Mouse (Mus musculus): ENCODE data around the gene Ptdss2. TPM values are rescaled to one million over a fixed set of nuclear protein-coding genes. Genes with fewer than 3 reads are reported as not detected.

The Ptdss2 gene
- total RNA-seq, 2 experiments from 2014 or later: 15.5 to 21.9 TPM

DNA sequence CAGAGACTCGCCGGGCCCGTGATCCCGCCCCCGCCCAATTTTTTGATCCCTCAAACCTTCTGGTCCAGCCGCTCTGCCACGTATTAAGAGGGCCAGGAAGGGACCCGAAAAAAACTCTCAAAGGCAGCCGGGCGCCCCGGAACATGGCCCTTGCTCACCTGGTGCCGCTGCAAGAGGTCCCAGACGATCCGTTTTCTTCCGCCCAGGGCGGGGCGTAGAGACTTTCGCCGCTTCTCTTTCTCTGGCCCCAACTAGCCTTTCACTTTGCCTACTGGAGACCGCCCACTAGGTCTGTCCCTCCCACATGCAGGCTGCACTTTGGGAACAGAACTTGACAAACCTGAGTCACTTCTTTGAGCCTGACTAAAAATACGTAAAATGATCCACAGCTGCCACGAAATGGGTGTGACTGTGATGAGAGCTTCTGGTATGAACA lies 46.4 kb downstream of the Ptdss2 start:
- intact Hi-C loops (cut with DNase I; ENCODE audit: low total_unique reads): no loop called here
- DNase-seq: peak; percentile 65

DNA sequence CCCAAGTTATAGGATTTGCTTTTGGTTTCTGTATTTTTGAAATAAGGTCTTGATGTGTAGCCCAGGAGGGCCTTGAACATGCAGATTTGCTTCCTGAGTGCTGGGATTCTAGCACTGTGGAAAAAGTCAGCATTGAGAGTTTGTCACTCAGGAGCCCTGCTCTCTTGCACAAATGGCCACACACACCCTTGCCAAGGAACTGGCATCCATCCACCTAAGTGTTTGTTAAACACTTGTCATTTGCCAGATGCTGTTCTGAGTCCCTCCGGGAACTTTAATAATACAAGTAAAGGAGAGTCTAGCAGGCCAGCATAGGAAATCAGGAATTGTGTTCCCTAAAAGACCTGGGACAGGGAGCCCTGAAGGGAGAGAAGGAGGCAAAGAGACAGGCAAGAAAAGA lies 47.1 kb downstream of the Ptdss2 start:
- no peak for DNase-seq
- intact Hi-C loops (cut with DNase I; ENCODE audit: low total_unique reads): no loop called here

DNA sequence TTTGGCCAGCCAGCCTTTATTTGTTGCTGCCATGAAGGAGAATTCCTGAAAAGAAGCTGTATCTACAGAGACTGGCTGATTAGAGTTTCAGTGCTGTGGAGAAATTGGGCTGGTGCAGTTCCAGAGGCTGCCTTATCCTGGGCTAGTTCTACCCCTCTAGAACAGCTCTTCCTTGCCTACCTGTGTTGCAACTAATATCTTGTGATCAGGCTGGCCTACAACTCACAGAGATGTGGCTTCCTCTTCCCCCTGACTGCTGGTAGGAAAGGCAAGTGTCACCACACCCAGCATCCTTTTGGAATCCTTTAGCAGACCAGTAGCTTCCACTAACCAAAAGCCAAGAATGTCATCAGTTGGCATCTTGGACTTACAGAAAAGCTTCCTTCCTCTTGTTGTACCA lies 47.7 kb downstream of the Ptdss2 start:
- DNase-seq: no peak
- intact Hi-C loops (cut with DNase I; ENCODE audit: low total_unique reads): no loop called here

DNA sequence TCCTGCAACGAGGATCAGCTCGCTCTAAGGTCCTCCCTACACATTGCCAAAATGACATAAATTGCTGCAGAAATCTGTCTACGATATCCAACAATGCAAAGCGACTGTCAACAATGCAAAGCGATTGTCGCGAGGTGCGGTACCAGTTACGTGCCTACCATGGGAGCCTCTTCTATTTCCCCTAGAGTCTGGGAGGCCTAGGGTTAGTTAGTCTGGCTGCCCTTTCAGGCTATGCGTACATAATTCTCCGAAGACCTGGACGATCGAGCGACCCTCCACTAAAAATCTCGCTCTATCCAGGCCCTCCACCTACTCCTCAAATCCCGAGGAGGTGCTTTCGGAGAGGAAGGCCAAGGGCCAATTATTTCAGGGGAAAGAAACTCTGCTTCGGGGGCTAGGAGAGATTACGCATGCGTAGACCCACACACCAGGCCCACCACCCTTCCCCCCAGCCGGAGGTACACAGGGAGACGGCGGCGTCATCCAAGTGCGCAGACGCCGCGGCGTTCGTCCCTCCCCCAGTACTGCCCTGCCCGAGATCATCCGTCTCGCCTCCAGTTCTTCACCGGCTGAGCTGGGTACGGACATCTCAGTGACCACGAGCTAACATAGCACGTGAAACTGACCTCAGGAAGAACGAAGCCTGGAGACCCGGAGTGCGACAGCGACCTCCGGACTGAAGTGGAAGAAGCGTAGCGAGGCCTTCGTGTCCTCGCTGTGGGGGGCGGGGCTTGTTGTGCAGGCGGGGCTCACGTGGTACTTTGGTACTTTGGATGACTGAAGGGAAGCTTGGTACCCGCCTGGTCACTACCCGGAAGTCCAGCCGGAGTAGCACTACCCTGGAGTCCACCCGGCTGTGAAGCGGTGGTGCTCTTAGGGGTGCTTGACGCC lies 50.2 kb downstream of the Ptdss2 start, which contains the start of gene Rnh1:
TSS of gene Rnh1 (minus strand) at position 742 of the 891 bp plus-strand sequence.
- intact Hi-C loops (cut with DNase I; ENCODE audit: low total_unique reads): no loop called here
- DNase-seq: peak; percentile 90

DNA sequence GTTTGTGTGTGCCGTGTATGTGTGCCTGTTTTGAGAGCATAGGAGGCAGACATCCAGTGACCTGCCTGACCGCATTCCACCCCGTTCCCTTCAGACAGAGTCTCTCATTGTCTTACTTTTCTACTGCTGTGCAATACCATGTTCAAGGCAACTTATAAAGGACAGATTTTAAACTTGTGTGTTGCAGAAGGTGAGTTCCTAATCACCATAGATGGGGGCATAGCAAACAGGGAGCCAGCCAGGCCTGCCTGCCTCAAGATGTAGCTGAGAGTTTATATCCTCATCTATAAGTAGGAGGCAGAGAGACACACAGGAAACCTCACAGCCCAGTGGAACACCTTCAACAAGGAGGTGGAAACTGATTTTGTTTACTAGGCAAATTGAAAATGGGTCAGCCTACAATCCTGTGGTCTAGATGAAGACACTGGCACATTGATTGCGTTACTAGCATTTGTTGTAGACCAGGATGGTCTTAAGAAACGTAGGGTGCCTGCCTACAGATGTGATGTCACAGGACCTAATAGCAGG lies 51.2 kb downstream of the Ptdss2 start:
- DNase-seq: no peak
- intact Hi-C loops (cut with DNase I; ENCODE audit: low total_unique reads): no loop called here

DNA sequence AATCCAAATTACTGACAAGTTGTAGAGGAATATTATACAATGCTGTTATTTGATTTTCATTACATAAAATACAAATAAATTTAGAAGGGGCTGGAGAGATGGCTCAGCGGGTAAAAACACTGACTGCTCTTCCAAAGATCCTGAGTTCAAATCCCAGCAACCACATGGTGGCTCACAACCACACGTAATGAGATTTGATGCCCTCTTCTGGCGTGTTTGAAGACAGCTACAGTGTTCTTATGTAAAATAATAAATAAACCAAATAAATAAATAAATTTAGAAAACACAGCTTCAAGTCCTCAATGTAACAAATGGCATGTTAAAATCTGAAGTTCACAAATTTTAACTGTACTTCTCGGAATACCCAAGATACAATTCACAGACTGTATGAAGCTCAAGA lies 52.9 kb downstream of the Ptdss2 start:
- no peak for DNase-seq
- intact Hi-C loops (cut with DNase I; ENCODE audit: low total_unique reads): no loop called here

DNA sequence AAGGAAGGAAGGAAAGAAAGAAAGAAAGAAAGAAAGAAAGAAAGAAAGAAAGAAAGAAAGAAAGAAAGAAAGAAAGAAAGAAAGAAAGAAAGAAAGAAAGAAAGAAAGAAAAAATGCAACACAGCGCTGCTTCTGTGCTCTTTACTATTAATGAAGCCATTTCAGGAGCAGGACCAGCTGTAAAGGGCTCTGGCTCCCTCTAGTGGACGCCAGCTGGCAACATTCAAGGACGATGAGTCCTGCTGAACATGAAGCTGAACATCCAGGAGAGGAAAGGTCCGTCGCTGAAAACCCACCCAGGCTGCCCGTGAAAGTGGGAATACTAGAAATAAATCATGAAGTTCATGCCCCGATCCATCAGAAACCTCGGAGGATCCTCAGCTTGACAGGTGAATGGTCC lies 54.0 kb downstream of the Ptdss2 start:
- intact Hi-C loops (cut with DNase I; ENCODE audit: low total_unique reads): loop anchor here (2.0 kb wide), 1 partner anchor 83 kb away; no protein-coding TSS in a partner anchor
- DNase-seq: peak; percentile 86

DNA sequence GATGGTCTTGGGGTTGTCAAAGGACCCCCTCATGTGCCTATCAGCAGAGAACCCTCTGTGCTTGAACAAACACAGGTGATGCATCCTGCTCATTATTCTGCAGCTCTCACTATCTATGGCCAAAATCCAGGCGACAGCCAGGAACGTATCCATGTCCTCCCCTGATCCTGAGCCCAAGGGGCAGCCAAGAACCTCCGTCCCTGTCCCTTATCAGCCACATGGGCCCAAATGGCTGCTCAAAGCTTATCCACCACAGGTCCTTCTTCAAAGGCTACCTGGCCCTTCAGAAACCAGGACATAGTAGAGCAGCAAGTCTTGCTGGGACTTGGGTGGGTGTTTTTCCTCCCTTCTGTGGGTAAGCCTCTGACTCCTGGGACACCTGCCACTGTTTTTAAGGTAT lies 66.0 kb downstream of the Ptdss2 start:
- intact Hi-C loops (cut with DNase I; ENCODE audit: low total_unique reads): no loop called here
- no peak for DNase-seq

DNA sequence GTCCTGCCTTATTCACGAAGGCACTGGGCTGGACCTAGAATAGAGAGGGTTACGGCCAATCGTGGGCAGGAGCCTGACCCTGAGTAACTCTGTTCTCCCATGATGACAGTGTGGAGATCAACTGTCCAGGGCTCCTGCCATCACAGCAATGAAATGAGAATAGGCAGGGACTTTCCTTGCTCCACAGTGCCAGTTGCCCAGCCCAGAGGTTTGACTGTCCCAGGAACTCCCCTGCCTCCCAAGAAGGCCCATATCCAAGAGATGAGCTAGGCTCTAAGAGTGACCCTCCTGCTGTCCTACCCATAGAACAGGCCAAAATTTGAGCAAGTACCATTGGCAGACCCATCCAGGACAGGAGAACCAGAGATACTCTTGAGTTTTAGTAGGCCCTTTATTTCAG lies 66.6 kb downstream of the Ptdss2 start:
- DNase-seq: no peak
- intact Hi-C loops (cut with DNase I; ENCODE audit: low total_unique reads): no loop called here

DNA sequence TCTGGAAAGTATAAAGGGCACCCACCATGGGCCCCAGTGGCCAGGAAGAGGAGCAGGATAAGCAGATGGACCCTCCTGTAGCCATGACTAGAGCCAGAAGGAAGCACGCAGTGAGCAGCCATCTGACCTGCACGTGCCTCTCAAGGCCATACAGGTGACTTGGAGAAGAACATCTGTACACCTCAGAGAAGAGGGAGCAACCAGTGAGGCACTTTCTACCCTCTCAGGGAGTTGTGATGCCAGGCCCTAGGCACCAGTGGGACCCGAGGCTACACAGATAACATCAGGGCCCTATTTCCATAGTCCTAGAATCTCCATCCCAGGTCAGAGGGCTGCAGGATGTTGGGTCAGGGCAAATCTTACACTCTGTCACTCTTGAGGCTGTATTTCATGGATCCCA lies 68.0 kb downstream of the Ptdss2 start:
- intact Hi-C loops (cut with DNase I; ENCODE audit: low total_unique reads): no loop called here
- no peak for DNase-seq

DNA sequence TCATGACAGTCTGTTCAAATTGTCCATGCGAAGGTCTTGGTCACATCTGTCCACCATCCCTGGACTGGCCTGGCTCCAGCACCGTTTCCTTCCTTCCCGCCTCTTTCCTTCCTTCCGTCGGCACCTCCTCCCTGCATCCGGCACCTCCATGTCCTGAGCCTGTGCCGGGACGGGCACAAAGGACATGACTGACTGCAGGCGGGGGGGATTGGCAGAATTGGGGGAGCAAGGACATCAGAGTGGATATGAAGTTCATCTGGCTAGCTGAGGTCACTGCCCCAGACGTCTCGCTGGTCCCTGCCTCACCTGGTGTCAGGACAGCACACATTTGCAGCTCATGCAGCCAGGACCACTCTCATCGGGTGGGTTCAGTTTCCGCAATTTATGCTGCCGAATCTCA lies 68.9 kb downstream of the Ptdss2 start:
- intact Hi-C loops (cut with DNase I; ENCODE audit: low total_unique reads): no loop called here
- DNase-seq: no peak

DNA sequence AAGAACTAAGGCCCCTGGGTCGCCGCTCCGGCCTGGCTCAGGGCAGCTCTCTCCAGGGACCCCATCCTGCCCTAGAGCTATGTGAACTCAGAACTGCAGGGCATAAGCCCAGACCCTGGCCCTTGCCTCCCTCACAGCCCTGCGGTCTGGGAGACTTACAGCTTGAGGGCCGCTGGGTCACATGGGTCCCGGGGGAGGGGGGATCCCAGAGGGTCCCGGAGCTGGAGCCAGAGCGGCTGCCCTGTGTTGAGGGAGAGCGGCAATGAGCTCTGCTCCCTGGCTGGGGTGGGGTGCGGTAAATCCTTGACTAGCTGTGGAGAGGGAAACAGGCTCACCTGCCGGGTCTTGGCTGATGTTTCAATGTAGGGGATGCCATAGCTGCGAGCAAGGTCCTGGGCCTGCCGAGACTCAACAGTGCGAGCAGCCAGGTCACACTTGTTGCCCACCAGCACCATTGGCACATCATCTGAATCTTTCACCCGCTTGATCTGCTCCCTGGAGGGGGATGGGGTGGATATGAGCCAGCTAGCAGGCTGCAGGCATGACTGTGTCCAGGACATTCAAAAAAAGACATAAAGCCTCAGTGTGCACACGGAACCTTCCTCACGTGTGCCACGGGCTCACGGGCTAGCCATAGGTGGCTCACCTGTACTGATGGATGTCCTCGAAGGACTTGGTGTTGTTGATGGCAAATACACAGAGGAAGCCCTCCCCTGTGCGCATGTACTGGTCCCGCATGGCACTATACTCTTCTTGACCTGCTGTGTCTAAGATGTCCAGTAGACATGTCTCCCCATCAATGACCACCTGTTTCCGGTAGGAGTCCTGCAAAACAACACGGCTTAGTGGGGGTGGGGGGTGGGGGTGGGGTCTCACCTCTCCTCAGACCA lies 69.9 kb downstream of the Ptdss2 start:
- intact Hi-C loops (cut with DNase I; ENCODE audit: low total_unique reads): no loop called here
- peak; percentile 19 for DNase-seq

DNA sequence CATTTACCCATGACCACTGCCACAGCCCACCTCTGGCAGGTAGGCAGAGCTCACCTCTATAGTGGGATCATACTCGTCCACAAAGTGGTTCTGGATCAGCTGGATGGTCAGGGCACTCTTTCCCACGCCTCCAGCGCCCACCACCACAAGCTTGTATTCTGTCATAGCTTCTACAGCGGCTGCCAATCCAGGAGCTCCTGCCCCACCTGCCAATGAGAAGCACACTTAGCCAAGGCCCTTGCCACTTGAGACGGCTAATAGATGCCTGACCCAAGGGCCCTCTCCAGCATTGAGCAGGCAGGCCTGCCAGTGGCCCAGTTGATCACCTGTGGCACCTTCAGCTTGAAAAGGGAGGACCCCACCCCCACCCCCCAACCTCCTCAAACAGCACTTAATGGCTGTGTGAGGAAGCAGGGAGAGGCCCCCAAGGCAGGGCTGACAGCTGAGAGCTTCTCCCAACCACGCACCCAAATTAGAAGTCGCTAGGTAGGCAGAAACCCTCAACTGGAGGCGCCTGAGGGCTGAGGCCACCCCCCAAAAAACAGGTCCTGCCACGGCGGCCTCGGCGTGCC lies 70.7 kb downstream of the Ptdss2 start:
- intact Hi-C loops (cut with DNase I; ENCODE audit: low total_unique reads): no loop called here
- no peak for DNase-seq

DNA sequence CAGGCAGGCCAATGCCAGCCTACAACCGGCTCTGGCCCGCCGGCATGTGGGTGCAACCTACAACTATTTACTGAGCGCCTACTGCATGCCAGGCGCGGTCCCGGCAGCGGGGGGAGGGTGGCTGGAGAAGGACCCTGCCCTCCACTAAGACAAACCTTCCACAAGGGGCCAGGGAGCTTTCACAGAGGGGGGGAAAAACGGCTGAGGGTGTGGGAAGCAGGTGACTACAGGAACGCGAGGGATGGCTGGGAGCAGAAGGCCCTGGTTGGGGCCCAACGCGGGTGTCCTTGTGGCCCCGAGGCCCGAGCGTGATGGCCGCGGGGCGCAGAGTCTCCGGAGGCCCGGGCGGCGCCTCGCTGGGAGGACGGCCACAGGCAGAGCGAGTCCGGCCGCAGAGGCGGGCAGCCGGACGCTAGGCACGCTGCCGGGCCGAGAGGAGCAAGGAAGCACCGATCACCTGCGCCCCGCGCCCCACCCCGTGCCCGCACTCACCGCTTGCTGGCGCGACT lies 71.2 kb downstream of the Ptdss2 start:
- intact Hi-C loops (cut with DNase I; ENCODE audit: low total_unique reads): no loop called here
- DNase-seq: peak; percentile 50

DNA sequence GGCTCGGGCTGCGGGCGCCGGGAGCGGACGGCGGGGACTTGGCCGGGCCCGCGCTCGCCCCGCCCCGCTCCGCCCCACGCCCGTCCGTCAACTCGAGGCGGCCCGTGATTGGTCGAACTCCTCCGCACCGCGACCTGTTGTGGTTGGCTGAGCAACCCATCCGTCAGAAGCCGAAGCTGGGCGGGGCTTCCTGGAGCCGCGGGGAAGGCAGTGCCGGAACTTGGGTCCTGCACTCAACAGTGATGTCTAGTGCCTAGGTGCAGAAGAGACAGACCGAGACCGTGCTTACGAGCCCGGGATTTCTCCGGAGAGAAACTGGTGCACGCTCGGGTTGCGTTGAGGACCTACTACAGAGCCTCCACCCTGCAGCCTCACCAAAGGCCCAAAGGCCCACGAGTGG lies 71.8 kb downstream of the Ptdss2 start, which contains the start of the genes Hras and Lrrc56:
TSS of gene Hras (minus strand) at position 58 of the 400 bp plus-strand sequence.
TSS of gene Lrrc56 (plus strand) at position 210 of the 400 bp plus-strand sequence.
- intact Hi-C loops (cut with DNase I; ENCODE audit: low total_unique reads): no loop called here
- peak; percentile 98 for DNase-seq

DNA sequence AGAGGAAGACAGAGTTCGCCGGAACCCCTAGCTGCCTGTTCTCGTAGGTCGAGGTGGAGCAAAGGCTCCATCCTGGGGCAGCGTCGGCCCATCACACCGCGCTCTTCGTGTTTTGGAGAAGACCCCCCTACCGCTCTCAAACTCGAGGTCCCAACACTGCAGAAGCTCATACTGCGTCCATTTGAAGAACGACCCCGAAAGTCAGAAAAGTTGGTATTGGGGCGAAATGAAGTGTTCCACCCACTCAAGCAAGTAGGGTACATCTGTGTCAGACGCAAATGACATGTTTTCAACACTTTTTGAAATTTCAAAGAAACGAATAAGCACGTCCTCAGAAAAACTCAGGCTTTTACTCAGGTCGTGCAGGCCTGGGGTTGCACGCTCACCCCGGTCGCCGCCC lies 72.2 kb downstream of the Ptdss2 start:
- no peak for DNase-seq
- intact Hi-C loops (cut with DNase I; ENCODE audit: low total_unique reads): no loop called here

DNA sequence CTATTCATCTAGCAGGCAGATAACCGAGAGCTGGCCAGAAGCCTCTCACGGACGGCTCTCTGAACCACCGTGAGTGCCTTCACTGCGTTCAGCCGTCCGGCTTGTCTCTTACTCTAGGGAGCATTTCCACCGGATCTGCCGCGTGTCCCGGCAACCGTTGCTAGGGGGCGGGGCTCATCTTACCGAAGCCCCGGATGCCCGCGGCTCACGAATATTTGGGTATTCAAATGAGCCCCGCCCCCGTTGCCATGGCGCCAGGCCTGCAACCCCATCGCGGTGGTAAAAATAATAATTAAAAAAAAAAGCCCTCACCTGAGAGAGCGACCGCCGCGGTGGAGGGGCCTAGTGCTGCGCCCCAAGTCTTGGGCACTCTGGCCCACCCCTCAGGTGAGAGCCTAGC lies 72.6 kb downstream of the Ptdss2 start:
- intact Hi-C loops (cut with DNase I; ENCODE audit: low total_unique reads): no loop called here
- DNase-seq: peak; percentile 85

DNA sequence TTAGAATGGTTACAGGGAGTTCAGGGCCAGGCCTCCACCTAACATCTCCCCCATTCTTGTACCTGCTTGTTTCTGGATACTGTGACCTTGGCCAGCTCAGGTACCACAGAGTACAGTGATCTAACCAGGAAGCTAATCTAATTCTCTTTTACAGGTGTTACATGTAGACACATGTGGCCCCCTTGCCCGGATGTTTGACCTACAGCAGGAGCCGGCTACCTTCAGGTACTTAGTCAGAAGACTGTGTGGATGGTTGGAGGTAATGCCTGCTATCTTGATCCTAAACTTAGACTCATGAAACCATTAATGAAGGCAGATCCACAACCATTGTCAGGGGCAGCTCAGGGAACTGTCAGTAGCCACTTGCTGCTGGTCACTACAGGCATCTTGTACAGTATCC lies 73.6 kb downstream of the Ptdss2 start:
- intact Hi-C loops (cut with DNase I; ENCODE audit: low total_unique reads): no loop called here
- DNase-seq: no peak

DNA sequence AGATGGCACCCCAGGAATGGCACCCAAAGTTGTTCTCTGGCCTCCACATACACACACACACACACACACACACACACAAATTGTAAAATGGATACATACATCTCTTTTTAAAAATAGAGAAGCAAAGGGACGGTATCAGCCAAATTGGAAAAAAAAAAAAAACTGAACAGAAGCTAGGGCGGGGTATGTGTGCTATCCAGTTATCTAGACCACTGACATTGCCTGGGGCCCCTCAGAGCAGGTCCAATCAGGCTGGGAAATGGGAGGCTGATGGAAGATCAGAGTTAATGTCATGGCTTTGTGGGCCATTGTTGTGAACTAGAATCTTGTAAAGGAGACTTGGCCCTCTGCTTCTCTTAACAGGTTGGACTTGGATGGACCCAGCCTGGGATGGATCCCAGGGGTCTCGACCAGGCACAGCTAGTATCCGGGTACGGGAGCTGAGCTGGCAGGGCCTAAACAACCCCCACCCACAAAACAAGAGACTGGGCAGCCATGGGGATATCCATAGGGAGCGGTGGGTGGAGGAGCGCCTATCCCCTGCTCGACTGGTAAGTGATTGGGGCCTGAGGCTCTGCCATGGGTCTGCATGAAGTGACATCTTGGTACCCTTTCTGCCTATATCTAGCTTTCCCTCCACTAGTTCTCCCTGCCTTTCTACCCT lies 74.6 kb downstream of the Ptdss2 start:
- intact Hi-C loops (cut with DNase I; ENCODE audit: low total_unique reads): no loop called here
- DNase-seq: no peak

Measured in gastrocnemius, postnatal 14 days (tissue).